Mouse (Mus musculus) CH12.LX (cell line): ENCODE results near the gene Psmd5. TPM values are rescaled to one million over a fixed set of nuclear protein-coding genes. Genes with fewer than 3 reads are reported as not detected.

Experiments used
- DNase-seq: peaks from one replicate; pipeline ENCODE4 v3.0.0-alpha.2; 2013; ENCODE audit errors: extremely low read depth
- H3K27ac ChIP-seq: 2 replicates; pipeline ENCODE4 v1.5.1; 2012; ENCODE audit warnings: low read depth, mild to moderate bottlenecking, control low read depth, moderate library complexity; ENCODE audit not compliant: insufficient read depth
- H3K27me3 ChIP-seq: replicated peaks from 2 replicates; pipeline ENCODE3; 2012; ENCODE audit warnings: inconsistent platforms
- H3K36me3 ChIP-seq, 2 experiments: replicated peaks in 1 of 2; 2 replicates each; pipeline versions ENCODE3 to v1.6.1; 2012; ENCODE audit warnings: inconsistent platforms in 1 of 2, low read length in 1 of 2, mild to moderate bottlenecking in 1 of 2, mixed read lengths in 1 of 2, moderate library complexity in 1 of 2; ENCODE audit not compliant: control insufficient read depth in 1 of 2, insufficient read depth in 1 of 2
- H3K4me1 ChIP-seq, 2 experiments: 2 replicates each; pipeline ENCODE4 v1.6.1; 2012; ENCODE audit warnings: inconsistent platforms in 1 of 2, moderate library complexity in 1 of 2; ENCODE audit not compliant: insufficient read depth in 2 of 2, control insufficient read depth in 1 of 2
- H3K4me2 ChIP-seq: 2 replicates; pipeline ENCODE4 v1.6.1; 2012; ENCODE audit warnings: low read depth, mild to moderate bottlenecking, control low read depth; ENCODE audit not compliant: poor library complexity, insufficient read depth, severe bottlenecking
- H3K4me3 ChIP-seq, 3 experiments: fragments of 150-350 bp in 1 of 3; sonication (generic) in 1 of 3; replicated peaks in 1 of 3; 2 replicates each; pipeline versions ENCODE3 to v1.5.1; 2011 to 2012; ENCODE audit warnings: low read depth in 2 of 3, low read length in 2 of 3, mild to moderate bottlenecking in 2 of 3, moderate library complexity in 2 of 3, control low read depth in 1 of 3, improper control_type of control experiment in 1 of 3, inconsistent platforms in 1 of 3, mixed read lengths in 1 of 3; ENCODE audit not compliant: poor library complexity in 1 of 3
- H3K79me2 ChIP-seq: replicated peaks from 2 replicates; pipeline ENCODE4 v1.6.1; 2012; ENCODE audit warnings: mild to moderate bottlenecking, moderate library complexity; ENCODE audit not compliant: control insufficient read depth, poor library complexity, insufficient read depth, severe bottlenecking; ENCODE audit errors: extremely low read depth
- H3K9ac ChIP-seq: 2 replicates; pipeline ENCODE4 v1.6.1; 2012; ENCODE audit warnings: low read depth, mild to moderate bottlenecking, control low read depth, moderate library complexity; ENCODE audit not compliant: insufficient read depth
- H3K9me3 ChIP-seq: replicated peaks from 2 replicates; pipeline ENCODE3; 2012; ENCODE audit warnings: low read length, inconsistent platforms, mixed read lengths
- BHLHE40 ChIP-seq: IDR thresholded peaks from 2 replicates; pipeline ENCODE4 v1.6.1; 2011; ENCODE audit warnings: mild to moderate bottlenecking, low read depth, low read length, improper control_type of control experiment
- CHD2 ChIP-seq: IDR thresholded peaks from 2 replicates; pipeline ENCODE4 v1.6.1; 2011; ENCODE audit warnings: low read length, improper control_type of control experiment
- ELF1 ChIP-seq: IDR thresholded peaks from 2 replicates; pipeline ENCODE4 v1.6.1; 2014; ENCODE audit warnings: low read depth, mild to moderate bottlenecking, inconsistent platforms, low read length, improper control_type of control experiment
- EP300 ChIP-seq: IDR thresholded peaks from 2 replicates; pipeline ENCODE4 v1.6.1; 2011; ENCODE audit warnings: low read length, improper control_type of control experiment
- GABPA ChIP-seq: IDR thresholded peaks from 2 replicates; pipeline ENCODE4 v1.6.1; 2012; ENCODE audit warnings: low read depth, low read length, improper control_type of control experiment, inconsistent platforms; ENCODE audit not compliant: insufficient replicate concordance
- IRF4 ChIP-seq: IDR thresholded peaks from 2 replicates; pipeline ENCODE4 v1.6.1; 2014; ENCODE audit warnings: low read depth, mild to moderate bottlenecking, inconsistent platforms, low read length, improper control_type of control experiment
- JUN ChIP-seq: IDR thresholded peaks from 2 replicates; pipeline ENCODE4 v1.6.1; 2011; ENCODE audit warnings: low read depth, mild to moderate bottlenecking, low read length, improper control_type of control experiment, moderate library complexity; ENCODE audit not compliant: insufficient read depth
- JUND ChIP-seq: conservative IDR thresholded peaks from 2 replicates; pipeline ENCODE4 v1.6.1; 2011; ENCODE audit warnings: low read depth, low read length, improper control_type of control experiment
- MAFK ChIP-seq: IDR thresholded peaks from 2 replicates; pipeline ENCODE4 v1.6.1; 2011; ENCODE audit warnings: low read length, improper control_type of control experiment; ENCODE audit not compliant: insufficient replicate concordance
- MAX ChIP-seq: IDR thresholded peaks from 2 replicates; pipeline ENCODE4 v1.6.1; 2011; ENCODE audit warnings: low read length, improper control_type of control experiment
- MAZ ChIP-seq: IDR thresholded peaks from 2 replicates; pipeline ENCODE4 v1.6.1; 2012; ENCODE audit warnings: low read depth, mild to moderate bottlenecking, inconsistent platforms, low read length, improper control_type of control experiment, moderate library complexity
- MEF2A ChIP-seq: IDR thresholded peaks from 2 replicates; pipeline ENCODE4 v1.6.1; 2014; ENCODE audit warnings: low read depth, mild to moderate bottlenecking, inconsistent platforms, low read length, improper control_type of control experiment, borderline replicate concordance
- MYC ChIP-seq: IDR thresholded peaks from 2 replicates; pipeline ENCODE4 v1.6.1; 2011; ENCODE audit warnings: low read depth, mild to moderate bottlenecking, improper control_type of control experiment, low read length
- NRF1 ChIP-seq: IDR thresholded peaks from 2 replicates; pipeline ENCODE4 v1.6.1; 2014; ENCODE audit warnings: low read depth, mild to moderate bottlenecking, inconsistent platforms, low read length, improper control_type of control experiment, moderate library complexity
- RCOR1 ChIP-seq: conservative IDR thresholded peaks from 2 replicates; pipeline ENCODE4 v1.6.1; 2012; ENCODE audit warnings: low read depth, mild to moderate bottlenecking, inconsistent platforms, low read length, improper control_type of control experiment
- SMC3 ChIP-seq: IDR thresholded peaks from 2 replicates; pipeline ENCODE4 v1.6.1; 2011; ENCODE audit warnings: low read depth, low read length, improper control_type of control experiment
- ZC3H11A ChIP-seq: IDR thresholded peaks from 2 replicates; pipeline ENCODE4 v1.6.1; 2012; ENCODE audit warnings: low read depth, mild to moderate bottlenecking, inconsistent platforms, low read length, improper control_type of control experiment
- ZKSCAN1 ChIP-seq: IDR thresholded peaks from 2 replicates; pipeline ENCODE4 v1.6.1; 2012; ENCODE audit warnings: low read depth, inconsistent platforms, low read length, improper control_type of control experiment, borderline replicate concordance
- ZMIZ1 ChIP-seq: IDR thresholded peaks from 2 replicates; pipeline ENCODE4 v1.6.1; 2012; ENCODE audit warnings: low read depth, mild to moderate bottlenecking, inconsistent platforms, low read length, improper control_type of control experiment
- dilution Hi-C: fragments of 300-500 bp; cut with MboI; formaldehyde crosslinking; loops from 2 replicates; pipeline ENCODE4 v1.14.3; 2020; ENCODE audit warnings: low sequenced_read_pairs; ENCODE audit not compliant: extremely low pct_unique_long_range_greater_than_20kb, extremely low pct_ligation_motif_present
- in situ Hi-C: fragments of 300-500 bp; cut with MboI; formaldehyde crosslinking; loops from 3 replicates; pipeline ENCODE4 v1.14.3; 2019; ENCODE audit warnings: low sequenced_read_pairs, low pct_ligation_motif_present, low pct_unique_long_range_greater_than_20kb, mixed read lengths
- polyA plus RNA-seq: library from polyadenylated mRNA; unstranded; fragments of >175 nt; gene quantifications from 2 replicates; pipeline ENCODE4 v1.2.1, GENCODE M21; 2012; ENCODE audit warnings: low read depth; ENCODE audit not compliant: insufficient read length
- total RNA-seq, 2 experiments: library from RNA; depleted of rRNA; stranded (reverse); fragments of 300-350 nt in 1 of 2; fragments of >200 nt in 1 of 2; gene quantifications; 2 replicates each; pipeline ENCODE4 v1.2.3; 2012 to 2014

Psmd5 gene
- total and polyA plus RNA-seq, 3 experiments, result 27.9 to 81.9 (median 81.2) TPM

DNA sequence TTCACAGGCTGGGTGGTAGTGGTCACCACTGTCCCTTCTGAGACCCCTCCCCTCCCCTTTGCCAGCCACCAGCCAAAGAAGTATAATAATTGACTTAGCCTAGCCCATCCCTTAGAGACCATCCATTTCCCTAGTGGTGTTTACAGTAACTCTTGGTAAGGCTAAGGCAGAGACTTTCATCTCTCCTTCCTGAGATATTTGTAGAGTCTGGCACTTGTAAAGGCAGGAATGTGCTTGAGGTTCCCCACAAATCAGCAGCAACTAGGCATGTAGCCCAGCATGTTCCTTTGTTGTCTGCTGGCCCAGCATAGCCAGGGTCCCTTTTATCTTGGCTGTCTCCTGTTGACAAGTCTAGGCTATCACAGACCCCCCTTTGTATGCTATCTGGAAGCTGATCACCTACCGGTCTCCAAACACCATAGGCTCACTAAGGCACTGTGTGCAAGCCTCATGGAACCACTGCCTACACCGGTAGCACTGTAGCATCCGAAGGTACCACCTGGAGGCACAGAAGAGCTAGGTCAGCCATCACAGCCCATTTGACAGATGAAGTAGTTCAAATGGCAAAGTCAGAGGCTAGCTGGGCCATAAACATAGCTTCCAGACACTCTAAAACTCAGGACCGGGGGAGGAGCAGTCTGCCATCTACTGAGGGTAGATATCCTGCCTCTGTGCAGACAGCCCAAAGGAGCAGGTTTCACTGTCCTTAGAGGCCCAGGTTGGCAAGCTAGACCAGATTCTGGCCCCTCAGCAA, 29.1 kb upstream of the Psmd5 start:
- H3K27me3 ChIP-seq, result no peaks in the 10 kb centered on the region
- H3K27ac ChIP-seq, result no peak overlapping the region; the same call in 1 of the 2 replicates
- TF ChIP-seq SMC3 (no peak), IRF4 (no peak), MAFK (no peak), JUN (no peak), JUND (no peak), CHD2 (no peak), MYC (no peak), BHLHE40 (no peak), ZMIZ1 (no peak), MAZ (no peak), EP300 (no peak), ZC3H11A (no peak), RCOR1 (no peak)
- peaks cover 0 to 4% of the 10 kb centered on the region in 2 experiments; a peak in 1 of 4 replicates for H3K4me1 ChIP-seq
- no peak overlapping the region for H3K4me2 ChIP-seq
- no peak for DNase-seq
- in situ Hi-C loops (no loop called here), dilution Hi-C loops (no loop called here)
- no peak overlapping the region for H3K4me3 ChIP-seq
- no peaks in the 10 kb centered on the region for H3K79me2 ChIP-seq
- H3K36me3 ChIP-seq, result peaks cover 58 to 93% of the 10 kb centered on the region in 2 experiments
- H3K9ac ChIP-seq, result no peak overlapping the region
- H3K9me3 ChIP-seq, result peaks cover 4% of the 10 kb centered on the region

DNA sequence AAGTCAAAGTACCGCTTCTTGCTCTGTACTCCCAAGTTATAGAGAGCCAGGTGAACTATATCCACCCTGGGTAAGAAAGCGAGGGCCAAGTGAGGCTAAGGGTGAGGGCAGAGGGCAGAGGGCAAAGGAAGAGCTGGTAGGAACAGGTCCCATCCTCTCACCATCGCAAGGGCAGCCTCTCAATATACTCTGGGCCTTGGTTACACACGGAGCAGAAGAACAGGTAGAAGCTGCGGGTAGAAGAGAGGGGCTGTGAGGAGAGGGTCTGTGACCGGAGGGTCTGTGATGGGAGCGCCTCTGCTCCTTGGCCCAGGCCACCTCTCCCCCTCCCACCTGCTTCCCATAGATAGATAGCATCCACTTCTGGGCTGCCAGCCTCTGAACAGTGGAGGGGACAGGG, 28.4 kb upstream of the Psmd5 start:
- Histone ChIP-seq H3K27me3 (no peaks in the 10 kb centered on the region), H3K79me2 (no peaks in the 10 kb centered on the region), H3K4me2 (no peak overlapping the region), H3K9ac (no peak overlapping the region), H3K9me3 (peaks cover 4% of the 10 kb centered on the region), H3K4me1 (peaks cover 0 to 4% of the 10 kb centered on the region in 2 experiments; a peak in 1 of 4 replicates), H3K27ac (no peak overlapping the region), H3K4me3 (no peak overlapping the region), H3K36me3 (peaks cover 63 to 94% of the 10 kb centered on the region in 2 experiments)
- dilution Hi-C loops, result no loop called here
- TF ChIP-seq ZKSCAN1, result no peak
- no peak for TF ChIP-seq JUND
- TF ChIP-seq ELF1, result no peak
- TF ChIP-seq NRF1, result no peak
- no peak for TF ChIP-seq MAX
- no peak for TF ChIP-seq JUN
- no peak for TF ChIP-seq MEF2A
- TF ChIP-seq SMC3, result no peak
- no peak for TF ChIP-seq BHLHE40
- no peak for TF ChIP-seq GABPA
- TF ChIP-seq CHD2, result no peak
- in situ Hi-C loops, result no loop called here
- no peak for DNase-seq
